Comparison of ENCODE assay signal across 42 mouse cellular contexts in genomic region chr7:15915695-15916094, GRCm38 (mm10). TPM values are rescaled to one million over a fixed set of nuclear protein-coding genes. Genes with fewer than 3 reads are reported as not detected.
"Had no signal": no experiment of that assay in that cellular context is flagged by ENCODE, and none has a peak within 500 bp of the region (broad histone marks: within the 10 kb centered on the region; RNA-seq: fewer than 3 reads in every experiment).

No protein-coding gene starts in this region.

RNA-seq across cellular contexts. Expression of gene Crxos, which starts 33.3 kb away (rescaled TPM):
- total RNA-seq: heart, postnatal 10 days; heart, postnatal 14 days; heart, postnatal 25 days; heart, postnatal 36 days; heart, postnatal 4 days; hematopoietic stem cell, adult 5-6 weeks; hindbrain, postnatal 0 days; layer of hippocampus, adult 18-20 months; layer of hippocampus, adult 2 months; layer of hippocampus, postnatal 25 days had no signal
- polyA plus RNA-seq: heart, embryonic 10.5 days; heart, embryonic 11.5 days; heart, embryonic 12.5 days; heart, embryonic 13.5 days; heart, embryonic 14.5 days; heart, embryonic 15.5 days; heart, embryonic 16.5 days; heart, postnatal 0 days; hindbrain, embryonic 10.5 days; hindbrain, embryonic 11.5 days; hindbrain, embryonic 12.5 days; hindbrain, embryonic 13.5 days; hindbrain, embryonic 15.5 days; hindbrain, embryonic 16.5 days; inflammation-experienced regulatory T-cells, adult 6 months; intestine, embryonic 14.5 days; intestine, embryonic 15.5 days; intestine, embryonic 16.5 days; intestine, postnatal 0 days; kidney, adult 2 months; kidney, embryonic 14.5 days; kidney, embryonic 15.5 days; kidney, embryonic 16.5 days; kidney, postnatal 0 days; large intestine, adult 2 months had no signal

RNA-seq across cellular contexts. Expression of gene Crx, which starts 35.9 kb away (rescaled TPM):
- total RNA-seq: heart, postnatal 10 days; heart, postnatal 14 days; heart, postnatal 25 days; heart, postnatal 36 days; heart, postnatal 4 days; hematopoietic stem cell, adult 5-6 weeks; hindbrain, postnatal 0 days; layer of hippocampus, adult 18-20 months; layer of hippocampus, adult 2 months; layer of hippocampus, adult 8-10 months; layer of hippocampus, postnatal 10 days; layer of hippocampus, postnatal 14 days; layer of hippocampus, postnatal 25 days; layer of hippocampus, postnatal 36 days; left cerebral cortex, adult 18-20 months; left cerebral cortex, adult 2 months had no signal
- polyA plus RNA-seq: heart, embryonic 10.5 days; heart, embryonic 11.5 days; heart, embryonic 12.5 days; heart, embryonic 13.5 days; heart, embryonic 14.5 days; heart, embryonic 15.5 days; heart, embryonic 16.5 days; heart, postnatal 0 days; hindbrain, embryonic 10.5 days; hindbrain, embryonic 11.5 days; hindbrain, embryonic 12.5 days; hindbrain, embryonic 13.5 days; hindbrain, embryonic 14.5 days; hindbrain, embryonic 15.5 days; hindbrain, embryonic 16.5 days; hindbrain, postnatal 0 days; inflammation-experienced regulatory T-cells, adult 6 months; intestine, embryonic 14.5 days; intestine, embryonic 15.5 days; intestine, embryonic 16.5 days; intestine, postnatal 0 days; kidney, adult 2 months; kidney, embryonic 14.5 days; kidney, embryonic 15.5 days; kidney, embryonic 16.5 days; kidney, postnatal 0 days; large intestine, adult 2 months had no signal
